Mouse (Mus musculus) stomach, embryonic 15.5 days (tissue): ENCODE results near the gene Ckmt1. TPM values are rescaled to one million over a fixed set of nuclear protein-coding genes. Genes with fewer than 3 reads are reported as not detected.

Source experiments
- polyA plus RNA-seq: library from polyadenylated mRNA; unstranded; fragments of >200 nt; fragmentation: Nextera tagmentation; extraction: Ambion mirVana; gene quantifications from 2 replicates; pipeline ENCODE4 v1.2.1, GENCODE M21; 2015

Gene Ckmt1
- polyA plus RNA-seq, 1 experiment from 2014 or later = 165 TPM

Other genes starting within 250 kb of the Ckmt1 start
- 0.40 and 0.52 TPM in 2 replicates for gene Tgm7, start 247.9 kb upstream of the Ckmt1 start, polyA plus RNA-seq
- gene Adal, start 217.3 kb upstream of the Ckmt1 start, polyA plus RNA-seq = 19.1 and 19.5 TPM in 2 replicates
- gene Lcmt2, start 217.1 kb upstream of the Ckmt1 start, polyA plus RNA-seq = 20.1 and 23.1 TPM in 2 replicates
- 50.5 and 51.0 TPM in 2 replicates for gene Tubgcp4, start 187.1 kb upstream of the Ckmt1 start, polyA plus RNA-seq
- gene Zscan29, start 186.6 kb upstream of the Ckmt1 start, polyA plus RNA-seq = 8.6 and 9.7 TPM in 2 replicates
- gene Trp53bp1, start 86.3 kb upstream of the Ckmt1 start, polyA plus RNA-seq = 51.9 and 60.6 TPM in 2 replicates
- 4.0 and 5.3 TPM in 2 replicates for gene Map1a, start 68.1 kb upstream of the Ckmt1 start, polyA plus RNA-seq
- 16.7 and 18.1 TPM in 2 replicates for gene Ppip5k1, start 2.3 kb upstream of the Ckmt1 start, polyA plus RNA-seq
- gene Strc, start 29.5 kb downstream of the Ckmt1 start, polyA plus RNA-seq = not detected in 2 replicates
- 742 and 872 TPM in 2 replicates for gene Pdia3, start 56.1 kb downstream of the Ckmt1 start, polyA plus RNA-seq
- 1.6 and 2.3 TPM in 2 replicates for gene Catsper2, start 56.1 kb downstream of the Ckmt1 start, polyA plus RNA-seq
- gene Ell3, start 86.6 kb downstream of the Ckmt1 start, polyA plus RNA-seq = 10.1 and 10.9 TPM in 2 replicates
- gene Serf2, start 91.5 kb downstream of the Ckmt1 start, polyA plus RNA-seq = 449 and 538 TPM in 2 replicates
- 96.0 and 102 TPM in 2 replicates for gene Hypk, start 95.6 kb downstream of the Ckmt1 start, polyA plus RNA-seq
- gene Serinc4, start 99.1 kb downstream of the Ckmt1 start, polyA plus RNA-seq = 0.30 and 0.67 TPM in 2 replicates
- gene Mfap1b, start 116.4 kb downstream of the Ckmt1 start, polyA plus RNA-seq = 45.7 and 47.5 TPM in 2 replicates
- 23.9 and 24.5 TPM in 2 replicates for gene Mfap1a, start 149.0 kb downstream of the Ckmt1 start, polyA plus RNA-seq
- 7.7 and 8.0 TPM in 2 replicates for gene Wdr76, start 149.0 kb downstream of the Ckmt1 start, polyA plus RNA-seq